Mouse (Mus musculus) cortical plate, adult 2 months (tissue): ENCODE measurements at regions not wholly inside any gene's neighbourhood (a gene's known extent, or its start where the extent isn't known, plus 50 kb on each side); places are given as distances from the start of the nearest gene placed in this dataset.

Experiments
- CTCF ChIP-seq: fragments of 200-500 bp; IDR thresholded peaks from 2 replicates; pipeline ENCODE4 v1.5.1; 2011; ENCODE audit warnings: mild to moderate bottlenecking, control low read depth, low read length; ENCODE audit not compliant: insufficient read depth; ENCODE audit errors: extremely low read depth
- POLR2A ChIP-seq: fragments of 200-500 bp; IDR thresholded peaks from 2 replicates; pipeline ENCODE4 v1.6.1; 2011; ENCODE audit warnings: mild to moderate bottlenecking, low read length, control low read depth; ENCODE audit not compliant: insufficient read depth; ENCODE audit errors: extremely low read depth

- TF ChIP-seq POLR2A (no peak), CTCF (no peak)
These were observed 160.2 kb upstream of the Nfe2l3 start for GRCm38 (mm10) chr6:51272136-51272736.
